Mouse (Mus musculus): ENCODE measurements around the gene Natd1.
"Not testable (repeated sequence)": the region's sequence is repeated elsewhere in the genome, so short reads cannot be mapped to it uniquely, and the experiment has no call there.

Natd1 gene

DNA sequence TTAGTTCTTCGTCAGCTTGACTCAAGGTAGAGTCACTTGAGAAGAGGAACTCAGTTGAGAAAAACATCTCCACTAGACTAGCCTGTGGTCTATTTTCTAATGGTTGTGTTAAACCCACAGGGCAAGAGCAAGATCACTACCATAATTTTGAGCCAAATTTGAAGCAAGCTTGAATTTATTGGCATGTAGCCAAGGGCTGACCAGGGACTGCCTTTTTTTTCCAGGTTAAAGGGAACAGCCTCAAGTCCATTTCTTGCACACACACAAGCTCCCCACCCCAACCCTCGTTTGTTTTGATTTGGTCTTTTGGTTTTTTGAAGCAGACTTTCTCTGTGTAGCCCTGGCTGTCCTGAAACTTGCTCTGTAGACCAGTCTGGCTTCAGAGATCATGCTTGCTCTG, 24.7 kb downstream of the Natd1 start:
- in situ Hi-C loops (cut with MboI): no loop called here

DNA sequence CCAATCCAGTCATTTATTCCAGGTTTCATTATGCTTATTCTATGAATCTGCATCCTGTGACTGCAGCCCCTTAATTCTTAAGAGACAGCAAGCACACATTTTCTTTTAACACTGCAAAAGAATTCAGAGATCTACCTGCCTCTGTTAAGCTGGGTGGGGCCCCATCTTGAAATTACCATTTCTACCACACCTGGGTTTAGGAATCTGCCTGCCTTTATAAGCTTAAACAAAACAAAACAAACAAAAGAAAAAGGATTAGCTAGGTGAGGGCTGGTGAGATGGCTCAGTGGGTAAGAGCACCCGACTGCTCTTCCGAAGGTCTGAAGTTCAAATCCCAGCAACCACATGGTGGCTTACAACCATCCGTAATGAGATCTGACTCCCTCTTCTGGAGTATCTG, 27.6 kb downstream of the Natd1 start:
- in situ Hi-C loops (cut with MboI): not testable (repeated sequence)

DNA sequence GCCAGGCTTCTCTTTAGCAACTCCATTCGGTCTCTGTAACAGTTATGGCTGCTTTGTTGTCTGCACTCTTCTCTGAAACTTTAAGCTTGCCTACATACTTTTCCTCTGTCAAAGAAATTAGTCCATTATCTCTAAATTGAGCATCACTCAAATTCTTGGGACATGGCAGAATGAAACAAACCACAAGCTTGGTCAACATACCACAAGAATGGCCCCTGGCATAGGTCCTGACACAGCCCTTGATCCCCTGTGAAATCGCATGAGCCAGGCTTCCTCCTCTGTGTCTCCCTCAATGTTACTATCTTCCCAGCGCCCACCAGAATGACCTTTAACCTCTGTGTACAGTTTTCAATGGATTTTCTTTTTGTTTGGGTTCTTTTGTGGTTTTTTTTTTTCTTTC, 32.2 kb downstream of the Natd1 start:
- in situ Hi-C loops (cut with MboI): no loop called here

DNA sequence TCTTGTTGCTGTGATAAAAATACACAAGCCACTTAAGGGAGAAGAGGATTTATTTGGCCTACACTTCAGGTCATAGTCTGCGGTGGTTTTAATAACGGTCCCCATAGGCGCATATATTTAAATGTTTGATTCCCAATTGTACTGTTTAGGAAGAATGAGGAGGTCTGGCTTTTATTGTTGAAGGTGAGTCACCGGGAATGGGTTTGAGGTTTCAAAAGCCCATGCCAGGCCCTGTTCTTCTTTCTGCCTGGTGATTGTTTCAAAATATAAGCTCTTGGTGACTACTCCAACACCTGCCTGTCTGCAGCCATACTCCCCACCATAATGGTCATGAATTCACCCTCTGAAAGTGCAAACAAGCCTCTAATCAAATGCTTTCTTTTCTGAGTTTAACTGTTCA, 34.0 kb downstream of the Natd1 start:
- in situ Hi-C loops (cut with MboI): no loop called here

DNA sequence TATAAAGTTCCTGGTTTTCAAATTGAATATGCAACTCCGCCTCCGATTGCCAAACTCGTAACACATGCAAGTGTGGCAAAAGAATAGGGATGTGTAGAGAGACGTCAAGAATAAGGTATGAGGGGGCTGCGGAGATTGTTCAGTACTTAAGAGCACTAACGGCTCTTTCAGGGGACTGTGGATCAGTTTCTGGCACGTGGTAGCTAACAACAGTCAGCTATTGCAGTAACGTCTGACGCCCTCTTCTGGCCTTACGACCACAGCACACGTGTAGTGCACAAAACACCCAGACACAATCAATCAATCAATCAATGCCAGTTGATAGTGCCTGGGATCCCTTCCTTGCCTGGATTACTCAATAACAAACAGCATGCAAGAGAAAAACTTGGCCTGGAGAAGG, 35.1 kb downstream of the Natd1 start:
- in situ Hi-C loops (cut with MboI): loop anchor here (5.0 kb wide), 1 partner anchor 33 kb away; the partner anchor contains the start of gene Natd1

DNA sequence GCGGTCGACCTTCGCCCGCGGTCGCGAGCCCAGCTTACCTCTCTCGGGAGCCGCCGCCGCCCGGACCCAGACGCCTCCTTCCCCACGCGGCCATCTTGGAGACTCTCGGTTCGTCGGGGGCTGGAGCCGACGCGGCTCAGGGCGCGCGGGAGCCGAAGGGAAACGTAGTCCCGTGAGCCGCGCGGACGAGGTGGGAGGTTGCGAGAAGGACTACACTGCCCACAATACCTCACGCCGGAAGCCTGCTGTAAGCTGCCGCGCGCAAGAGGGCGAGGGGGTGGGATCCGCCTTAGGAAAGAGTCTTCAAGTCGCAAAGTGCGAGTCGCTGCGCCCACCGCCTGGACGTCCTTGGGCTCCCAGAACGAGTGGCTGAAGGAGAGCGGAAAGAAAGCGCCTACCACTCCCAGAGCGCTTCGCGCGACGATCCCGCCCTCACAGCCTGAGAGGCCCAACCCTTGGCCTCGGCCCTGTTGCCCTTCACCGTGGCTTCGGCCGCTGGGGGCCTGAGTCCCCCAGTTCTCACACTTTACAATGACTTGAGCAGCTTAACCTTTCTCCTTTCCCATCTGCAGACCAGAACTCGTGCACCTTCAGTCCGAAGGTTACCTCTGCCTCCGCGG, 35.8 kb downstream of the Natd1 start, which contains the start of gene Tmem11:
Gene Tmem11, minus strand, starts transcription at position 598 of the 620 bp plus-strand sequence.
- in situ Hi-C loops (cut with MboI): loop anchor here (5.0 kb wide), 1 partner anchor 34 kb away; the partner anchor contains the start of gene Natd1

DNA sequence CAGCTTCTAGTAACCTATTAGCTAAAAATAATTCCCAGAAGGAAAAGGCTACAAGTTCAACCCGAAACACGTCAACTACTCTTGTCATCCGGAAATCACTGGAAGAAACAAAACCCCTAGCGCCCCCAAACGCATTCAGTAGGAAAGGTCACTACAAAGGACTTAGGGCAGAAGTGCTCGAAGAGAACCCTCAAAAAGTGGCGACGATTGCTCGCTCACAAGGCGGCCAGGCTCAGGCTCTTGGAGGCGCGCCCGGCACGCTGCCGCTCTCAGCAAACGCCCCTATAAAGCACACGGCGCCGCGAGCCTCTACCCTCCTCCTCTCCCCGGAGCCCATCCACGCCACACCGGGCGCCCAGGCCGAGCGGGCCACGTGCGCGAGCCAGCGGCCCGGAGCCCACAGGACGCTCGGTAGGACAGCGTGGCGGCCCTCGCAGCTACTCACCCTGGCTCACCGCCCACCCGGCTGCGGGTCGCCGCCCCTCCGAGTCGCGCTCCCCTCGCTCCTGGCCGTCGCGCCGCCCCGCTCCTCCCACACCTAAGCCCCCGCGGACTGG, 36.4 kb downstream of the Natd1 start:
- in situ Hi-C loops (cut with MboI): loop anchor here (5.0 kb wide), 1 partner anchor 34 kb away; the partner anchor contains the start of gene Natd1

DNA sequence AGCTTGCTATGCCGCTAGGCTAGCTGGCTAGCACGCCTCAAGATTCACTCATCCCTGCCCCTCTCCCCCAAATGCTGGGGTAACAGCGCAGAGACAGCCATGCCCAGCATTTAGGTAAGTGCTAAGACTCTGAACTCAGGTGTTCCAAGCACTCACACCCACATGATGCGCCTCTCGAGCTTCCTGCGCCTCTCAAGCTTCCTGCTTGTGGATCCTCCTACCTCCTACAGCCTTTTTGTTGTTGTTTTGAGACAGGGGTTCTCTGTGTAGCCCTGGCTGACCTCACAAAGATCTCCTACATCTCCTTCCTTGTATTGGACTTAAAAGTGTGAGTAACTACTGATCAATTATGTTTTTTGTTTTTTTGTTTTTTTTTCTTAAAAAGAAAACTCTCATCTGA, 41.4 kb downstream of the Natd1 start:
- in situ Hi-C loops (cut with MboI): no loop called here

DNA sequence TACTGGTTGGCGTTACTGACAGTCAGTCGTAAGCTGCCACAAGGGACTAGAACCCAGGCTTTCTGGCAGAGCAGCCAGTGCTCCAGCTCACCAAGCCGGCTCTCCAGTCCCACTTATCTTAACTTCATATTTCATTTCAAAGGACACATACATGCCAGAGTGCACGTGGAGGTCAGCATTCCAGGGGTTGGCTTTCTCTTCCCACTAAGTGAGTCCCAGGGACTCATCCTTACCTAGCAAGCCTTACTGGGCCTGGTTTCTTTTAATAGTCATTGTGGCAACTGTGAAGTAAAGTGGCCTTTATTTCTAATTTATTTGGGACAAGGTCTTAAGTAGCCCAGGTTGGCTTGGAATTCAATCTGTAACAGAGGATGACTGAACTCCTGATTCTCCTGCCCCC, 43.1 kb downstream of the Natd1 start:
- in situ Hi-C loops (cut with MboI): no loop called here

DNA sequence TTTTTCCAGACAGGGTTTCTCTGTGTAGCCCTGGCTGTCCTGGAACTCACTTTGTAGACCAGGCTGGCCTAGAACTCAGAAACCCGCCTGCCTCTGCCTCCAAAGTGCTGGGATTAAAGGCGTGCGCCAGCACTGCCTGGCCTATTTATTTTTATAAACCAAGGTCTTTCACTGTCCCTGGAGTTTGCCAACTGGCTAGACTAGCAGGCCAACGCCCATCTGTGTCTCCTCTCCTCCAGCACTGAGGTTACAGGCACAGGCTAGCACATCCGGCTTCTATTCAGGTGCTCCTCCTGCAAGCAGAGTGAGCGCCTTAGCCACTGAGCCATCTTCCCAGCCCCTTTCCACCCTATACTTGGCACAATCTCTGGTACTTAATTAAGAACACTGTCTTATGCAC, 45.1 kb downstream of the Natd1 start:
- in situ Hi-C loops (cut with MboI): not testable (repeated sequence)

DNA sequence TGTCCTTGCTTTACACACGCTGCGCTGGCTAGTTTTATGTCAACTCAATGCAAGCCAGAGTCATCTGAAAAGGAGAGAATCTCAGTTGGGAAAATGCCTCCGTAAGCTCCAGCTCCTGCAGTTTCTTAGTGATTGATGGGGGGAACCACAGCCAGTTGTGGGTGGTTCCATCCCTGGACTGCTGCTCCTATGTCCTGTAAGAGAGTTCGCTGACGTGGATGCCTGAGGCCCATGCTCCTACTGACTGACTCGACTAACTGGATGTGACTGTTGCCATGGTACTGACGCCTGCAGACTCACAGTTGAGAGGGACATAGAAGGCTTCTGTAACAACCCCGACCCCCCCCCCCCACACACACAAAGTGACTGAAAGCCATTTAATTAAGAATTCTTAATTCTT, 46.6 kb downstream of the Natd1 start:
- in situ Hi-C loops (cut with MboI): no loop called here

DNA sequence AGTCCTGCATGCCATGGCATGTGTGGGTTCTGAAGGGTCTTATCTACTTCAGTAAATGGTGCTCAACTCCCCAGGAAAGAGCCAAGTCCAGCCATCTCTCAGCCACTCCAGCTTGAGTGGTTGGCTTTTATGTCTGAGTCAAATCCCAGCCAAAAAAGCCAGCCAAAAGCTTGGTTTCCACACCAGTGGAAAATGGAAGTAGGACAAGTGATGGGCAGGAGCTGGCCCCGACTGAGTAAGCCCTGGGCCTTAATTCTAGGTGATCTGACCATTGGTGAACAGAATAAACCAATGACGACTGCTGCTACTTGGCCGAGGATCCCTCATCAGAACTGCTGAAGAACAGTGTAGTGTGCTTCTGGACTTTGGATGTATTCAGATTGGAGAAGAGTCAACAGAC, 47.1 kb downstream of the Natd1 start:
- in situ Hi-C loops (cut with MboI): no loop called here

DNA sequence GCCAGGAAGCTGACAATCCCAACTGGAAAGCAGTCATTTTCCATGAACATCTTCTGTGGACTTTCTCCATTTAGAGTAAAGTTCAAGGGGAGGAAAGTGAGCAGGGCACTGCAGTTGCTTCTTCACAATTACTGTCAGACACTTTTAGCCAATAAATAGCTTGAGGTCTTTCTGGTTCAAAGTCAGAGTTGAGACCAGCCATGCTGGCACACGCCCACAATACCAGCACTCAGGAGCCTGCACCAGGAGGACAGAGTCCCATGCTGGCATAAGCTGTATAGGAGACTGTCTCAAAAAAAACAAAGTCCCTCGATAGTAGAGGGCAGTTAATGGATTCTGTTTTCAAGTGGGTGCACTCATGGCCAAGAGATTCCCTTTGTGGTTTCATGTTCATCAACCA, 48.5 kb downstream of the Natd1 start:
- in situ Hi-C loops (cut with MboI): no loop called here

DNA sequence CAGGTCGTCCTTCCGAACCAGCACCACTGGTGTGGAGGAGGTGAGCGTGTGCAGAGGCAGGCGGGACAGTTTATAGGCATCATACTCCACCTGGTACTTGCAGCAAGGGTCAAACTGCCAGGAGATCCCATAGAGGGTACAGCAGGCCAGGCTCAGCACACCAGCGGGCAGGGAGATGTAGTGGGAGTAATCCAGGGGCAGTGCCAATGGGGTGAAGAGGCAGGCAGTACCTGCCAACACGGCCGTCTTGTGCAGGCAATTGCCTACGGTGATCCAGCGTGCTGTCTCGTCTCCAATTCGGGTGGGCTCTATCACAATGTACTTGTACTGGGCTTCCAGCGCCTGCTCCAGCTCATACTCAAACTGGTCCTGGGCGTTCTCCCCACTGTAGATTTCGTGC, 49.6 kb downstream of the Natd1 start:
- in situ Hi-C loops (cut with MboI): no loop called here

DNA sequence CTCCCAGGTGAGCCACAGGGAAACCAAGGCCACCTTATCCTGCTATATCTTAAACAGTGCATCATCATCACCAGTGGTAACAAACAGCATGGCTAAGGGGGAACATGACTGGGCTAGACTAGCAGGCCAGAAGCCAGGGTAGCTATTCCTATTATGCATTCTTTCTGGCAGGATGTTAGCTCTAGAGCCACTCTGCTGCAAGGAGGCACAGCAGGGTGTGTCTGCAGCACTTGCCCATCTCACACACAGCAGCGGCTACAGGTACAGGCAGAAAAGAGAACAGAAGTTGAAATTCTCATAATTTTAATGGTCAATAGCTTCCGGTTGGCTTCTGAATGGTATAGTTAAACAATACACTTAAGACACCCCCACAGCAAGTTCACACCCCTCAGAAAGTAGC, 50.4 kb downstream of the Natd1 start:
- in situ Hi-C loops (cut with MboI): no loop called here

DNA sequence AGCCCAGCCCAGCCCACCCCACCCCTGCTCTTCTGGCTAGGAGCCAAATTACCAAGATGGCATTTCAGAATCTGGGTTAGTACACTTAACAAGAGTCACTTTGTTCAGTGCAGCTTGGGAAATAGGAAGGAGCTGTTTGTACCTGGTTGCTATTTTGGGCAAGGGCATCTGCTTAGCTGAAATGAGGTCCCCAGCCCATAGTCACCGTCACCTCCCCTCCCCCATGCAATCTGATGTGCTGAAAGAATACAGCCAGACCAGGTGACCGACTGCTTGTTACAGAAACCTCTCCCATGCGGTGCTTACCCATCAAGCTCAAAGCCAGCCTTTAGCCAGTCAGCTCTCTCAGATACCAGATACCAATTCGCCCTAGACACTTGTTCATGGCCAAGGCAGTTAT, 51.4 kb downstream of the Natd1 start:
- in situ Hi-C loops (cut with MboI): no loop called here

DNA sequence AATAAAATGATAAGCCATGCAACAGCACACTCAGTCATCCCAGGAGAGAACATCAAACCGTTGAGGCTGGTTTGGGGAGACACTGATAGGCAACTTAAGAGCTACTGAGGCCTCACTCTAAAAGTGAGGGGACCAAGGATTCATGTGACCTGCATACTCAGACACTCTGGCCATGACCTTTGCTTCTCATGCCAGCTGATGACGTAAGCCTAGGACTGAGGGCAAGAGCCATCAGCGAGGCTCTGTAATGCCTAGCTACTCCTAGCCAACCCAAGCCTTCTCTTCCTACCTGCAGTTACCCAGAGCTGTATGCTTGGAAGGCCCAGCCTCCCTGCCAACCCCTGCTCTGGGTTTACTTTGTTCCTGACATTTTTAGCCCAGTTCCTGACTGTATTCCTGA, 52.6 kb downstream of the Natd1 start:
- in situ Hi-C loops (cut with MboI): no loop called here

DNA sequence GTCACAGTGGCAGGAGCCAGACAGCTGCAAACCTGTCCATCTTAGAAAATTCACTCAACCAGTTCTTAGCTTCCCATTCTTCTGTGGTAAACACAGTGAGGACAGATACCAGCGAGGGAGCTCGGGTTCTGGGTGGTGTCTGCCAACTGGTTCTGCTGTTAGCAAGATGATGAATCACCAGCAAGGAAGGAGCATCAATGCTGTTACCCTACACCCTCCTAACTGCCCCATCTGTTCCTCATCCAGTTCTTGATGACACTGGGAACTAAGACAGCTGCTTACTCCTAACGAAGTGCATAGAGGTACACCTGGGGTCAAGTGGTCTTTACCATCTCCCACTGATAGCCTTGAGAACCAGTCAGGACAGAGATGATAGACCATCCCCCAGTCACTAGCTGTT, 58.0 kb downstream of the Natd1 start:
- in situ Hi-C loops (cut with MboI): no loop called here
